Mouse (Mus musculus): Measurements from ENCODE around the gene Vmn2r88. TPM values are rescaled to one million over a fixed set of nuclear protein-coding genes. Genes with fewer than 3 reads are reported as not detected.
"Not testable (repeated sequence)": the region's sequence is repeated elsewhere in the genome, so short reads cannot be mapped to it uniquely, and the experiment has no call there.

Vmn2r88 gene
- polyA plus RNA-seq (2016; fragmentation: Nextera tagmentation; extraction: Ambion mirVana) = not detected in 2 replicates

- DNase-seq (ENCODE audit: low spot score) = no peak
- no peaks in the 10 kb centered on the region for H3K27me3 ChIP-seq (ENCODE audit: insufficient read depth, poor library complexity, severe bottlenecking)
- 83% methylated on average over 1 of the region's 1 CpGs for WGBS
Measured at GRCm38 (mm10) chr14:51410520-51410919, at the start of gene Vmn2r88. Gene Vmn2r88 (plus strand): TSS chr14:51410820.

GRCm38 (mm10) chr14:51361456-51361855, 49.2 kb upstream of the Vmn2r88 start, which contains the start of gene Gm7247:
Gene Gm7247 (plus strand): TSS chr14:51361756.
- H3K36me3 ChIP-seq = no peaks in the 10 kb centered on the region
- H3K4me3 ChIP-seq = no peak within 1 kb of the TSS
- no peak within 1 kb of the TSS for H3K27ac ChIP-seq
- H3K4me1 ChIP-seq = 0 out of 2 replicates have a peak, but pooled peaks cover 5% of the 10 kb centered on the region
- 85% methylated on average over 1 of the region's 1 CpGs for WGBS
- DNase-seq (ENCODE audit: low spot score) = no peak
- H3K27me3 ChIP-seq (ENCODE audit: insufficient read depth, poor library complexity, severe bottlenecking) = peaks cover 15% of the 10 kb centered on the region
- H3K9me3 ChIP-seq = no peaks in the 10 kb centered on the region

More at GRCm38 (mm10) chr14:51410520-51410919, at the start of gene Vmn2r88:
- Histone ChIP-seq H3K36me3 (no peaks in the 10 kb centered on the region), H3K4me3 (no peak within 1 kb of the TSS), H3K9me3 (no peaks in the 10 kb centered on the region), H3K4me1 (no peaks in the 10 kb centered on the region), H3K27ac (no peak within 1 kb of the TSS)

DNA sequence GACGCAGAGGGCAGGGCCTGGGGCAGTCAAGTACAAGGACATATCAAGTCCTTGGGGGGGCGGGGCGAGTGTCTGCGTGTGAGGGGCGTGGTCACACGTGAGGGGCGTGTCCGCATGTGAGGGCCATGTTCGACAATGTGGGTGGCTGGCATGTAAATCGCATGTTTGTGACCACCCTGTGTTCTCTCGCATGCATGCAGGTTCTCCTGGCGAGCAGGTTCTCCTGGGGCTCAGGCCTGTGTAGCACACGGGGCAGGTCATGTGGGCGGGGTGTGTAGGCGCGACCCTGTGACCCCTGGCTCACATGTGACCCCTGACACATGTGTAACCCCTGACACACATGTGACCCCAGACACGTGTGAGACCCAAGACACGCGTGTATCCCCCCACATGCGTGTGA, 27.8 kb upstream of the Vmn2r88 start:
- DNase-seq (ENCODE audit: low spot score) = no peak
- WGBS = 90% methylated on average over 20 of the region's 20 CpGs
- Histone ChIP-seq H3K36me3 (no peaks in the 10 kb centered on the region), H3K9me3 (peaks cover 18% of the 10 kb centered on the region), H3K4me1 (no peaks in the 10 kb centered on the region), H3K27ac (no peak overlapping the region), H3K4me3 (no peak overlapping the region), H3K27me3 (ENCODE audit: insufficient read depth, poor library complexity, severe bottlenecking) (no peaks in the 10 kb centered on the region)

DNA sequence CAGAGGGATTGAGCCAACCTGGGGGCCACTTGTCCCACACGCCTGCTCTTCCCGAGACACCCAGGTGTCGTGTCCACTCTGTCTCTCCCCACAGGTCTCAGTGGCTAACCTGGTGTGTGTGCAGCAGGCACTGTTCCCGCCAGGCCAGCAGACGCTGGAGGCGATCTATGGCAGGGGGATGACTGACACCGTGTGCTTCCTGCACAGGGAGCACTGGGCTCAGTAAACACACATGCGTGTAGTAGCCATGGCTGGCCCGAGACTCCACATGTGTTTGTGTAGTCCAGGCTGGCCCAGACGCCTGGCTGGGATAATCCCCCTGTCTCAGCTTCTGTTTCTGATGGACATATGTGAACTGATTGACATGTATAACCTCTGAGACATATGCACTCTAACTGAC, 26.3 kb upstream of the Vmn2r88 start:
- Histone ChIP-seq H3K27ac (no peak overlapping the region), H3K36me3 (no peaks in the 10 kb centered on the region), H3K27me3 (ENCODE audit: insufficient read depth, poor library complexity, severe bottlenecking) (no peaks in the 10 kb centered on the region), H3K4me1 (no peaks in the 10 kb centered on the region), H3K9me3 (peaks cover 18% of the 10 kb centered on the region), H3K4me3 (no peak overlapping the region)
- WGBS = 94% methylated on average over 10 of the region's 10 CpGs
- DNase-seq (ENCODE audit: low spot score) = no peak

DNA sequence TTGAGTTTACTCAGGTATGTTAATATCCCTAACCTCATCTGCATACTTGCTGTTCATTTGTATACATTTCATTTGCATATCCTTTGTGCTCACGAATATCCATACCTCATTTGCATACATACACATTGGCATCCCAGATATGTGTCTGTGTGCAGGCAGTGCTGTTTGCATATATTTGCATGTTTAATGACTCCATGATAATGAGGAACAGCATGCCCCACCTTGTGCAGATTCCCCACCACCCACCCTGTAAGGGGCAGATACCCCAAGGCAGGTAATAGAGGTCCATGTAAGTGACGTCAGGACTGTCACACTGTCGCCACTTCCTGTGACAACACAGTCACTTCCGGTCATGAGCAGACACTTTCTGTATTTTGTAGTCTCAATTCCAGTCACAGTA, 24.9 kb upstream of the Vmn2r88 start:
- H3K27ac ChIP-seq = no peak overlapping the region
- no peak overlapping the region for H3K4me3 ChIP-seq
- 80% methylated on average over 4 of the region's 4 CpGs for WGBS
- no peaks in the 10 kb centered on the region for H3K4me1 ChIP-seq
- no peak for DNase-seq (ENCODE audit: low spot score)
- H3K36me3 ChIP-seq = no peaks in the 10 kb centered on the region
- no peaks in the 10 kb centered on the region for H3K27me3 ChIP-seq (ENCODE audit: insufficient read depth, poor library complexity, severe bottlenecking)
- H3K9me3 ChIP-seq = peaks cover 18% of the 10 kb centered on the region

- Histone ChIP-seq H3K4me1 (no peaks in the 10 kb centered on the region), H3K9me3 (peaks cover 16% of the 10 kb centered on the region), H3K27me3 (ENCODE audit: insufficient read depth, poor library complexity, severe bottlenecking) (no peaks in the 10 kb centered on the region), H3K27ac (no peak overlapping the region), H3K4me3 (no peak overlapping the region), H3K36me3 (no peaks in the 10 kb centered on the region)
- 93% methylated on average over 8 of the region's 8 CpGs for WGBS
- no peak for DNase-seq (ENCODE audit: low spot score)
Measured at GRCm38 (mm10) chr14:51387768-51388167, 22.9 kb upstream of the Vmn2r88 start.

GRCm38 (mm10) chr14:51388222-51388621, 22.4 kb upstream of the Vmn2r88 start:
- Histone ChIP-seq H3K4me3 (no peak overlapping the region), H3K9me3 (peaks cover 11% of the 10 kb centered on the region), H3K27ac (no peak overlapping the region), H3K27me3 (ENCODE audit: insufficient read depth, poor library complexity, severe bottlenecking) (no peaks in the 10 kb centered on the region), H3K36me3 (no peaks in the 10 kb centered on the region), H3K4me1 (no peaks in the 10 kb centered on the region)
- WGBS = 93% methylated on average over 9 of the region's 9 CpGs
- no peak for DNase-seq (ENCODE audit: low spot score)

- Histone ChIP-seq H3K27ac (no peak overlapping the region), H3K4me1 (no peaks in the 10 kb centered on the region), H3K9me3 (no peaks in the 10 kb centered on the region), H3K27me3 (ENCODE audit: insufficient read depth, poor library complexity, severe bottlenecking) (no peaks in the 10 kb centered on the region), H3K36me3 (no peaks in the 10 kb centered on the region), H3K4me3 (no peak overlapping the region)
- no peak for DNase-seq (ENCODE audit: low spot score)
- WGBS = 59% methylated on average over 2 of the region's 2 CpGs
Measured at GRCm38 (mm10) chr14:51423885-51424284, 13.3 kb downstream of the Vmn2r88 start.

DNA sequence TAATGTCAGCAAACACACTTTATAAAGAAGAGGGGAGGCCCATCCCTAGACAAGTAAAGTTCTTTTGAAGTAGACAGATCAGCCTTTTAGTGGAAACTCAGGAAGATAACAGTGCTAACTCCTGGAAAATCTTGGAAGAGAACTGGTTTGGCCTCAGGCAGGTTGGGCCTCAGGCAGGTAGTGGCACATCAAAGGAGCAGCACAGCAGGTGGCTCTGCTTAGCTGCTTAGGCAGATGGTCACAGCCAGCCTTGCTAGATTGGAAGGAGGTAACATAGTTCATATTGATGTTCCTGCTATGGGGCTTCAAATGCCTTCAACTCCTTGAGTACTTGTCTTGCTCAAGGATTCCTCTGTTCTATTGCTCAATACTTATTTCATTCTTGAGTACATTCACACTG, 19.5 kb downstream of the Vmn2r88 start:
- not testable (repeated sequence) for H3K27me3 ChIP-seq (ENCODE audit: insufficient read depth, poor library complexity, severe bottlenecking); H3K27ac ChIP-seq; H3K4me3 ChIP-seq; DNase-seq (ENCODE audit: low spot score); H3K9me3 ChIP-seq; H3K36me3 ChIP-seq; H3K4me1 ChIP-seq

DNA sequence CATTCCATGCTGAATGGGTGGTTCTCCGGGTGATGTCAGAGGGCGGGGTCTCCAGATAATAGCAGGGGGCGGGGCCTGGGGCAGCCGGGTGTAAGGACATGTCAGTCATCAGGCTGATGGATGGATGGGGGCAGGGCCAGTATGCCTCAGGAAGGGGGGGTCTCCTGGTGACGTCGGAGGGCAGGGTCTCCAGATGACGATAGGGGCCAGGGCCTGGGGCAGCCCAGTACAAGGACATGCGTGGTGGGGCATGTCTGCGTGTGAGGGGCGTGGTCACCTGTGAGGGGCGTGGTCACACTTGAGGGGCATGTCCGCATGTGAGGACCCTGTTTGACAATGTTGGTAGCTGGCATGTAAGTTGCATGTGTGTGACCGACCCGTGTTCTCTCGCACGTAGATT, 23.9 kb downstream of the Vmn2r88 start:
- 93% methylated on average over 16 of the region's 16 CpGs for WGBS
- Histone ChIP-seq H3K27me3 (ENCODE audit: insufficient read depth, poor library complexity, severe bottlenecking) (no peaks in the 10 kb centered on the region), H3K36me3 (no peaks in the 10 kb centered on the region), H3K27ac (no peak overlapping the region), H3K4me3 (no peak overlapping the region), H3K4me1 (no peaks in the 10 kb centered on the region), H3K9me3 (peaks cover 17% of the 10 kb centered on the region)
- no peak for DNase-seq (ENCODE audit: low spot score)

DNA sequence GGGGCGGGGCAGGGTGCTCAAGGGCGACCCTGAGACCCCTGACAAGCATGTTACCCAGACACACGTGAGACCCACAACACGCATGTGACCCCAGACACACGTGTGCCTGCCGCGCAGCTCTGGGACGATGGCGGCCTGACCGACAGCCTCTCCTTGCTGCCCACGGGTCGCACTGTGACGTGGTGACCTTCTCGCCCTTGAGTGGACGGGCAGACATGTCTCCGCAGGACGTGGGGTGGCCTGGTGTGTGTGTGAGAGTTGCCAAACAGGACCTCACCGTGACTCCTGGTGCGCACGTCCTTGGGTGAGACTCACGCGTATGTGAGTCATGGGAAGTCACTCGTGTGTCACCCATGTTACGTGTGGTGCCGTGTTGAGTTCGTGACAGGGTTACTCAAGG, 24.4 kb downstream of the Vmn2r88 start:
- WGBS = 95% methylated on average over 26 of the region's 26 CpGs
- H3K4me3 ChIP-seq = no peak overlapping the region
- H3K27ac ChIP-seq = no peak overlapping the region
- H3K27me3 ChIP-seq (ENCODE audit: insufficient read depth, poor library complexity, severe bottlenecking) = no peaks in the 10 kb centered on the region
- peaks cover 17% of the 10 kb centered on the region for H3K9me3 ChIP-seq
- H3K4me1 ChIP-seq = no peaks in the 10 kb centered on the region
- DNase-seq (ENCODE audit: low spot score) = no peak
- no peaks in the 10 kb centered on the region for H3K36me3 ChIP-seq

- WGBS = 84% methylated on average over 4 of the region's 4 CpGs
- peaks cover 17% of the 10 kb centered on the region for H3K9me3 ChIP-seq
- no peaks in the 10 kb centered on the region for H3K36me3 ChIP-seq
- H3K27me3 ChIP-seq (ENCODE audit: insufficient read depth, poor library complexity, severe bottlenecking) = no peaks in the 10 kb centered on the region
- no peaks in the 10 kb centered on the region for H3K4me1 ChIP-seq
- no peak for DNase-seq (ENCODE audit: low spot score)
- no peak overlapping the region for H3K4me3 ChIP-seq
- no peak overlapping the region for H3K27ac ChIP-seq
Measured at GRCm38 (mm10) chr14:51438955-51439354, 28.3 kb downstream of the Vmn2r88 start.

DNA sequence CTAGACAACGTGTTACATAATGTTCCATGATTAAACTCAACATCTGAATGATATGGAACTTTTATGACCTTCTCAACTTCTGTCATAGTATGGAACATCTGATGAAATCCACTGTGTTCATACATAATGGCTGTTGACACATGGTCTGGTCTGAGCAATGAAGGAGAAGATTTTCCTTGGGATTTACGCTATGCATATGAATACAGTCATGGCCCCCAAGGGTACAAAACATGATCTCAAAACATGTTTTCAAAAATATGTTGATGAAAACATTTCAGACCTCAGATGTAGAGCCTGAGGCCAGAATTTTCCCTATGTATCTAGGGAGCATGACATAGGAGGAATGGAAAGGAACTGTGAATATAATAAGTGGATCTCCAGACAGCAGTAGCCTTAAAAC, 40.9 kb downstream of the Vmn2r88 start, which contains the start of gene Vmn2r89:
Gene Vmn2r89, plus strand, starts transcription at position 301 of the 400 bp plus-strand sequence.
- H3K4me3 ChIP-seq; DNase-seq (ENCODE audit: low spot score); H3K4me1 ChIP-seq; H3K9me3 ChIP-seq; H3K27ac ChIP-seq; H3K36me3 ChIP-seq; H3K27me3 ChIP-seq (ENCODE audit: insufficient read depth, poor library complexity, severe bottlenecking): not testable (repeated sequence)
- WGBS = 79% methylated on average over 2 of the region's 2 CpGs
